Mouse (Mus musculus): ENCODE data around the gene Fgd2. TPM values are rescaled to one million over a fixed set of nuclear protein-coding genes. Genes with fewer than 3 reads are reported as not detected.

The Fgd2 gene
- polyA plus RNA-seq, 1 experiment from 2014 or later = 10.5 TPM

DNA sequence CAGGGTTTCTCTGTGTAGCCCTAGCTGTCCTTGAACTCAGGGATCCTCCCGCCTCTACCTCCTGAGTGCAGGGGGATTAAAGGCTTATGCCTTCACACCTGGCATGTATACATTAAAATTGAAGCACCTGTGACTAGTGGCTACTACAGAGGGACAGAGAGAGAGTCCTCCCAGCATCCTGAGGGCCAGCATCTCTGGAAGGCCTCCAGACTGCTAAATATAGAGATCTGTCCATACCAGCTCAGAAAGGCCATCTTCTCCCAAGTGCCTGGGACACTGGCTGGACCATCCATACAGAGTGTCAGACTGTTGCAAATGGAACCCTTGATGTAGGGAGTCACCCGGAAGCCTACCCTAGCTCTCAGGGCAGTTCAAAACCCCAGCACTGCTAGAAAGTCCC is 63.3 kb downstream of the Fgd2 start:
- H3K9ac ChIP-seq = no peak overlapping the region
- WGBS = 92% methylated on average over 2 of the region's 2 CpGs
- no peak for ATAC-seq
- H3K27me3 ChIP-seq (replicated peaks) = no peaks in the 10 kb centered on the region
- no peak overlapping the region for H3K4me3 ChIP-seq (replicated peaks)
- H3K9me3 ChIP-seq = no peaks in the 10 kb centered on the region
- H3K4me2 ChIP-seq (replicated peaks) = no peak overlapping the region
- no peak overlapping the region for H3K27ac ChIP-seq
- H3K36me3 ChIP-seq = no peaks in the 10 kb centered on the region
- peaks cover 2% of the 10 kb centered on the region; the same call in 1 of the 2 replicates for H3K4me1 ChIP-seq (replicated peaks)

DNA sequence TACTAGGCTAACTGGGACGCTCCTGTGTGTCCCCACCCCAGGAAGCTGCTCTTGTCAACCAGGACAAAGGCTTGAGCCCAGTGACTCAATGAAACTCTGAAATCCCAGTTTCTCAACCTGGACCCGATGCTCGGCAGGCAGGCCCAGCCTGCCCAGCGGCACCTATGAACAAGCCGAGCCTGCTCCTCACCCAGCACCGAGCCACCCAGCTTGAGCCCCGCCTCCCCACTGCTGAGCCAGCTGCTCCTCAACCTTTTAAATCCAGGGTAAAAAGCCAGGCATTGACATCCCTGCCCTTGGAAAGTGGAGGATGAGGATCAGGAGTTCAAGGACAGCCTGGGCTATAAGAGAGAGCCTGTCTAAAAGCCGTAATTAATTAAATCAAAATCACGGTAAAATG is 64.6 kb downstream of the Fgd2 start:
- WGBS = 62% methylated on average over 9 of the region's 9 CpGs
- no peaks in the 10 kb centered on the region for H3K9me3 ChIP-seq
- ATAC-seq = no peak

GRCm38 (mm10) chr17:29428213-29428612 is 67.5 kb downstream of the Fgd2 start:
- H3K27me3 ChIP-seq (replicated peaks) = no peaks in the 10 kb centered on the region
- peaks cover 7% of the 10 kb centered on the region; the same call in 1 of the 2 replicates for H3K4me1 ChIP-seq (replicated peaks)
- no peak overlapping the region for H3K4me3 ChIP-seq (replicated peaks)
- no peaks in the 10 kb centered on the region for H3K9me3 ChIP-seq
- no peak overlapping the region for H3K4me2 ChIP-seq (replicated peaks)
- no peaks in the 10 kb centered on the region for H3K36me3 ChIP-seq
- WGBS = 29% methylated on average over 8 of the region's 8 CpGs
- no peak overlapping the region for H3K9ac ChIP-seq
- ATAC-seq = no peak
- H3K27ac ChIP-seq = 0 out of 2 replicates have a peak overlapping the region, but pooled peaks have one; percentile 13

More for the DNA sequence above, 64.6 kb downstream of the Fgd2 start:
- H3K4me3 ChIP-seq (replicated peaks) = no peak overlapping the region
- no peak overlapping the region for H3K9ac ChIP-seq
- H3K27ac ChIP-seq = no peak overlapping the region
- no peaks in the 10 kb centered on the region for H3K27me3 ChIP-seq (replicated peaks)
- H3K36me3 ChIP-seq = no peaks in the 10 kb centered on the region
- H3K4me1 ChIP-seq (replicated peaks) = peaks cover 2% of the 10 kb centered on the region; the same call in 1 of the 2 replicates
- no peak overlapping the region for H3K4me2 ChIP-seq (replicated peaks)

DNA sequence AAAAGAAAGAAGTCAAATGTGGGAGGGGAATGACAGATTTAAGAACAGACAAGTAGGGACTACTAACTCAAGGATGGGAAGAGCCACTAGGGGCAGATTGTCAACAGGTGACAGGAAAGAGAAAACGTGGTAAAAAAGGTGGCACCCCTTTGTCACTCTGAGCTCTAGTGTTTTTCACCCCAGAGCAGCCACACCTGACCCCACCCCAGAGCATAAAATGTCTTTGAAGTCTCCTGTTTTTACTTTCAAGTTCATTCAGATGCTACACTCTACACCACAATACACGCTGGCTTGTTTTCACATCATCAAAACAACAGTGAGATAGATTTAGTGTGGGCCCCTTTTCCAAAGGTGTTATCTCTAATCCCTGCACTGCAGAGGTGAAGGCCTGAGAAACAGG is 68.1 kb downstream of the Fgd2 start:
- no peak overlapping the region for H3K27ac ChIP-seq
- H3K27me3 ChIP-seq (replicated peaks) = no peaks in the 10 kb centered on the region
- H3K4me2 ChIP-seq (replicated peaks) = no peak overlapping the region
- no peaks in the 10 kb centered on the region for H3K9me3 ChIP-seq
- ATAC-seq = no peak
- 30% methylated on average over 2 of the region's 2 CpGs for WGBS
- H3K4me3 ChIP-seq (replicated peaks) = no peak overlapping the region
- H3K9ac ChIP-seq = peak overlapping the region; percentile 3; the same call in 1 of the 2 replicates
- H3K36me3 ChIP-seq = no peaks in the 10 kb centered on the region
- H3K4me1 ChIP-seq (replicated peaks) = peaks cover 7% of the 10 kb centered on the region; the same call in 1 of the 2 replicates

Other genes with a start within 250 kb of the Fgd2 start
- 0.53 and 0.61 TPM in 2 replicates for gene Rab44, start 246.8 kb upstream of the Fgd2 start, polyA plus RNA-seq (2015; fragmentation: Nextera tagmentation; extraction: Ambion mirVana)
- 7.5 and 8.3 TPM in 2 replicates for gene Cpne5, start 122.7 kb upstream of the Fgd2 start, polyA plus RNA-seq (2015; fragmentation: Nextera tagmentation; extraction: Ambion mirVana)
- 154 and 157 TPM in 2 replicates for gene Ppil1, start 96.7 kb upstream of the Fgd2 start, polyA plus RNA-seq (2015; fragmentation: Nextera tagmentation; extraction: Ambion mirVana)
- gene BC004004, start 92.1 kb upstream of the Fgd2 start, polyA plus RNA-seq (2015; fragmentation: Nextera tagmentation; extraction: Ambion mirVana) = 78.3 and 83.5 TPM in 2 replicates
- gene Pi16, start 43.2 kb upstream of the Fgd2 start, polyA plus RNA-seq (2015; fragmentation: Nextera tagmentation; extraction: Ambion mirVana) = 0.72 and 0.98 TPM in 2 replicates
- gene Mtch1, start 13.0 kb upstream of the Fgd2 start, polyA plus RNA-seq (2015; fragmentation: Nextera tagmentation; extraction: Ambion mirVana) = 235 and 275 TPM in 2 replicates
- gene Pim1, start 129.8 kb downstream of the Fgd2 start, polyA plus RNA-seq (2015; fragmentation: Nextera tagmentation; extraction: Ambion mirVana) = 13.4 TPM in 2 replicates
- gene Gm17657, start 188.7 kb downstream of the Fgd2 start, polyA plus RNA-seq (2015; fragmentation: Nextera tagmentation; extraction: Ambion mirVana) = not detected in 2 replicates
- gene Tbc1d22b, start 188.9 kb downstream of the Fgd2 start, polyA plus RNA-seq (2015; fragmentation: Nextera tagmentation; extraction: Ambion mirVana) = 13.1 and 13.8 TPM in 2 replicates
- gene Tmem217, start 191.5 kb downstream of the Fgd2 start, polyA plus RNA-seq (2015; fragmentation: Nextera tagmentation; extraction: Ambion mirVana) = 0.49 and 0.80 TPM in 2 replicates

All from intestine, embryonic 15.5 days (tissue).